Mouse (Mus musculus) bone marrow, adult 2 months (tissue): ENCODE measurements around the gene Olfr765. TPM values are rescaled to one million over a fixed set of nuclear protein-coding genes. Genes with fewer than 3 reads are reported as not detected.

Source experiments
- H3K27ac ChIP-seq: fragments of 200-500 bp; 2 replicates; pipeline ENCODE4 v1.5.1; 2012; ENCODE audit warnings: low read depth, mild to moderate bottlenecking, control low read depth, inconsistent platforms, low read length; ENCODE audit not compliant: control insufficient read depth, poor library complexity, insufficient read depth
- H3K4me1 ChIP-seq: fragments of 200-500 bp; 2 replicates; pipeline ENCODE4 v1.6.1; 2011; ENCODE audit warnings: low read length; ENCODE audit not compliant: control insufficient read depth, insufficient read depth
- H3K4me3 ChIP-seq: fragments of 200-500 bp; replicated peaks from 2 replicates; pipeline ENCODE3; 2011; ENCODE audit warnings: mild to moderate bottlenecking, low read depth, low read length, control low read depth; ENCODE audit not compliant: control insufficient read depth
- CTCF ChIP-seq: fragments of 200-500 bp; IDR thresholded peaks from 2 replicates; pipeline ENCODE4 v1.5.1; 2011; ENCODE audit warnings: low read length, control low read depth; ENCODE audit not compliant: control insufficient read depth, insufficient read depth
- POLR2A ChIP-seq: fragments of 200-500 bp; IDR thresholded peaks from 2 replicates; pipeline ENCODE4 v1.6.1; 2011; ENCODE audit warnings: low read depth, mild to moderate bottlenecking, control low read depth, low read length, borderline replicate concordance; ENCODE audit not compliant: control insufficient read depth
- WGBS: fragments of 180-500 bp; shearing (Covaris S2); methylation state at CpG from one replicate; pipeline ENCODE4 v1.1.7; 2018; 5-methylcytosine and 5-hydroxymethylcytosine counted together
- polyA plus RNA-seq: library from polyadenylated mRNA; stranded (reverse); fragments of >200 nt; gene quantifications from 2 replicates; pipeline ENCODE4 v1.2.4, GENCODE M21; 2011; ENCODE audit warnings: low replicate concordance; ENCODE audit not compliant: missing spikeins, insufficient read depth, insufficient read length

Gene Olfr765
- polyA plus RNA-seq, 1 experiment = not detected

GRCm38 (mm10) chr10:129010288-129010841, 39.4 kb downstream of the Olfr765 start, which contains the start of gene Olfr763:
TSS of gene Olfr763 (plus strand) at chr10:129010791.
- 59% methylated on average over 2 of the region's 2 CpGs for WGBS
- H3K27ac ChIP-seq = no peak within 1 kb of the TSS
- no peak within 1 kb of the TSS for H3K4me3 ChIP-seq
- TF ChIP-seq CTCF = no peak
- no peak for TF ChIP-seq POLR2A
- no peaks in the 10 kb centered on the region for H3K4me1 ChIP-seq

- H3K4me3 ChIP-seq = no peak overlapping the region
- no peaks in the 10 kb centered on the region for H3K4me1 ChIP-seq
- H3K27ac ChIP-seq = no peak overlapping the region
- no peak for TF ChIP-seq POLR2A
- TF ChIP-seq CTCF = no peak
- WGBS = 79% methylated on average over 14 of the region's 14 CpGs
Measured at GRCm38 (mm10) chr10:129004032-129004920, 45.5 kb downstream of the Olfr765 start.

GRCm38 (mm10) chr10:128996523-128997040, 53.2 kb downstream of the Olfr765 start:
- Histone ChIP-seq H3K4me1 (no peaks in the 10 kb centered on the region; the same call in 1 of the 2 replicates), H3K4me3 (no peak overlapping the region), H3K27ac (no peak overlapping the region)
- WGBS = 65% methylated on average over 4 of the region's 4 CpGs
- TF ChIP-seq POLR2A (no peak), CTCF (no peak)

- TF ChIP-seq POLR2A = no peak
- no peak for TF ChIP-seq CTCF
- WGBS = 91% methylated on average over 1 of the region's 1 CpGs
Measured at GRCm38 (mm10) chr10:128995796-128996195, 54.0 kb downstream of the Olfr765 start.

More at GRCm38 (mm10) chr10:128995796-128996195, 54.0 kb downstream of the Olfr765 start:
- no peaks in the 10 kb centered on the region; the same call in 1 of the 2 replicates for H3K4me1 ChIP-seq
- no peak overlapping the region for H3K27ac ChIP-seq
- no peak overlapping the region for H3K4me3 ChIP-seq

Other genes starting within 250 kb of the Olfr765 start
- 12.2 and 20.7 TPM in 2 replicates for gene Dnajc14, start 245.9 kb downstream of the Olfr765 start, polyA plus RNA-seq
- 2.8 and 8.3 TPM in 2 replicates for gene Tmem198b, start 245.6 kb downstream of the Olfr765 start, polyA plus RNA-seq
- 45.2 and 73.3 TPM in 2 replicates for gene Sarnp, start 232.7 kb downstream of the Olfr765 start, polyA plus RNA-seq
- 24.9 and 25.4 TPM in 2 replicates for gene Ormdl2, start 228.4 kb downstream of the Olfr765 start, polyA plus RNA-seq
- gene Gdf11, start 158.3 kb downstream of the Olfr765 start, polyA plus RNA-seq = 2.4 and 3.6 TPM in 2 replicates
- 49.2 and 134 TPM in 2 replicates for gene Cd63, start 149.0 kb downstream of the Olfr765 start, polyA plus RNA-seq
- gene Rdh5, start 127.1 kb downstream of the Olfr765 start, polyA plus RNA-seq = 2.6 and 6.2 TPM in 2 replicates
- 78.6 and 92.7 TPM in 2 replicates for gene Bloc1s1, start 126.0 kb downstream of the Olfr765 start, polyA plus RNA-seq
- gene Itga7, start 116.2 kb downstream of the Olfr765 start, polyA plus RNA-seq = 1.4 and 1.9 TPM in 2 replicates
- gene Mettl7b, start 89.0 kb downstream of the Olfr765 start, polyA plus RNA-seq = 1.3 and 3.7 TPM in 2 replicates
- gene Olfr9, start 60.6 kb downstream of the Olfr765 start, polyA plus RNA-seq = not detected in 2 replicates
- not detected in 2 replicates for gene Olfr763, start 39.2 kb downstream of the Olfr765 start, polyA plus RNA-seq
- gene Olfr764-ps1, start 10.1 kb downstream of the Olfr765 start, polyA plus RNA-seq = not detected in 2 replicates
- gene Olfr766-ps1, start 19.0 kb upstream of the Olfr765 start, polyA plus RNA-seq = not detected in 2 replicates
- gene Olfr767, start 32.9 kb upstream of the Olfr765 start, polyA plus RNA-seq = not detected in 2 replicates
- gene Olfr768, start 49.4 kb upstream of the Olfr765 start, polyA plus RNA-seq = not detected in 2 replicates
- gene Olfr769, start 67.9 kb upstream of the Olfr765 start, polyA plus RNA-seq = not detected in 2 replicates
- not detected in 2 replicates for gene Olfr770, start 89.0 kb upstream of the Olfr765 start, polyA plus RNA-seq
- not detected in 2 replicates for gene Olfr771, start 114.8 kb upstream of the Olfr765 start, polyA plus RNA-seq
- gene Olfr772, start 127.9 kb upstream of the Olfr765 start, polyA plus RNA-seq = 0.43 TPM in 1 of 2 replicates, not detected in the other
- not detected in 2 replicates for gene Olfr773, start 137.4 kb upstream of the Olfr765 start, polyA plus RNA-seq
- not detected in 2 replicates for gene Olfr774, start 186.2 kb upstream of the Olfr765 start, polyA plus RNA-seq
- not detected in 2 replicates for gene Olfr775, start 198.4 kb upstream of the Olfr765 start, polyA plus RNA-seq
- not detected in 2 replicates for gene Olfr776, start 209.1 kb upstream of the Olfr765 start, polyA plus RNA-seq
- gene Olfr777, start 221.5 kb upstream of the Olfr765 start, polyA plus RNA-seq = not detected in 2 replicates